Mouse (Mus musculus) heart, embryonic 16.5 days (tissue): ENCODE data around the gene Arhgap9. TPM values are rescaled to one million over a fixed set of nuclear protein-coding genes. Genes with fewer than 3 reads are reported as not detected.
"Not testable (repeated sequence)": the region's sequence is repeated elsewhere in the genome, so short reads cannot be mapped to it uniquely, and the experiment has no call there.

ENCODE experiments used
- ATAC-seq: fragments of 200-750 bp; cut with Nextera tagmentation; replicated peaks from 2 replicates; pipeline ENCODE4 v1.8.0; 2017; ENCODE audit warnings: moderate number of reproducible peaks; ENCODE audit not compliant: insufficient read depth, low FRiP score; ENCODE audit errors: extremely low read depth
- H3K27ac ChIP-seq: fragments of 300-500 bp; sonication (generic); 2 replicates; pipeline ENCODE4 v1.5.1; 2014; ENCODE audit warnings: mild to moderate bottlenecking, low read length, control low read depth, moderate library complexity
- H3K27me3 ChIP-seq: fragments of 300-500 bp; sonication (generic); 2 replicates; pipeline ENCODE4 v1.6.1; 2014; ENCODE audit warnings: low read length, mixed read lengths; ENCODE audit not compliant: control insufficient read depth, insufficient read depth
- H3K36me3 ChIP-seq: fragments of 300-500 bp; sonication (generic); 2 replicates; pipeline ENCODE4 v1.6.1; 2014; ENCODE audit not compliant: control insufficient read depth, insufficient read depth
- H3K4me1 ChIP-seq: fragments of 300-500 bp; sonication (generic); 2 replicates; pipeline ENCODE4 v1.6.1; 2014; ENCODE audit warnings: low read length, mixed read lengths; ENCODE audit not compliant: control insufficient read depth, insufficient read depth
- H3K4me2 ChIP-seq: fragments of 300-500 bp; sonication (generic); 2 replicates; pipeline ENCODE4 v1.6.1; 2014; ENCODE audit warnings: low read depth, mild to moderate bottlenecking, control low read depth, low read length
- H3K4me3 ChIP-seq: fragments of 300-500 bp; sonication (generic); 2 replicates; pipeline ENCODE4 v1.5.1; 2014; ENCODE audit warnings: mild to moderate bottlenecking, control low read depth, low read length
- H3K9ac ChIP-seq: fragments of 300-500 bp; sonication (generic); 2 replicates; pipeline ENCODE4 v1.6.1; 2014; ENCODE audit warnings: low read length, control low read depth
- H3K9me3 ChIP-seq: fragments of 300-500 bp; sonication (generic); replicated peaks from 2 replicates; pipeline ENCODE4 v1.6.1; 2016; ENCODE audit warnings: low read length; ENCODE audit not compliant: control insufficient read depth
- WGBS: fragments of 180-500 bp; shearing (Covaris S2); extraction: QIAGEN DNeasy Blood & Tissue Kit; methylation state at CpG from one replicate; pipeline ENCODE4 v1.1.7; 2014; 5-methylcytosine and 5-hydroxymethylcytosine counted together
- polyA plus RNA-seq: library from polyadenylated mRNA; unstranded; fragments of >200 nt; fragmentation: Nextera tagmentation; extraction: Ambion mirVana; gene quantifications from 2 replicates; pipeline ENCODE4 v1.2.1, GENCODE M21; 2015

The Arhgap9 gene
- polyA plus RNA-seq, 1 experiment from 2014 or later = 15.9 TPM

DNA sequence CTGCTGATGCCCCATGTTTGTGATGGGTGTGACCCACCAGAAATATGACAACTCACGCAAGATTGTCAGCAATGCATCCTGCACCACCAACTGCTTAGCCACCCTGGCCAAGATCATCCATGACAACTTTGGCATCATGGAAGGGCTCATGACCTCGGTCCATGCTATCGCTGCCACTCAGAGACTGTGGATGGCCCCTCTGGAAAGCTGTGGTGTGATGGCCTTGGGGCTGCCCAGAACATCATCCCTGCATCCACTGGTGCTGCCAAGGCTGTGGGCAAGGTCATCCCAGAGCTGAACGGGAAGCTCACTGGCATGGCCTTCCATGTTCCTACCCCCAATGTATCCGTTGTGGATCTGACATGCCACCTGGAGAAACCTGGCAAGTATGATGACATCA, 8.2 kb upstream of the Arhgap9 start:
- not testable (repeated sequence) for H3K27ac ChIP-seq, H3K9me3 ChIP-seq, H3K9ac ChIP-seq, H3K27me3 ChIP-seq, ATAC-seq, H3K4me2 ChIP-seq, H3K4me3 ChIP-seq, H3K36me3 ChIP-seq
- WGBS = 87% methylated on average over 5 of the region's 5 CpGs
- peaks cover 11% of the 10 kb centered on the region for H3K4me1 ChIP-seq

DNA sequence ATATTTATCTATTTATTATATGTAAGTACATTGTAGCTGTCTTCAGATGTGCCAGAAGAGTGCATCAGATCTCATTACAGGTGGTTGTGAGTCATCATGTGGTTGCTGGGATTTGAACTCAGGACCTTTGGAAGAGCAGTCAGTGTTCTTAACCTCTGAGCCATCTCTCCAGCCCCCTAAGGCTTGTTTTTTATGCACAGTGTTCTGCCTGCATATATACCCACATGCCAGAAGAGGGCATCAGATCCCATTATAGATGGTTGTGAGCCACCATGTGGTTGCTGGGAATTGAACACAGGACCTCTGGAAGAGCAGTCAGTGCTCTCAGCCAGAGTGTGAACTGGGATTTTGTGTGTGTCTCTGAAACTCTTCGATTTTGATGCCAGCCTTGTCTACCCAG, 6.8 kb upstream of the Arhgap9 start:
- WGBS = 73% methylated on average over 1 of the region's 1 CpGs
- H3K9ac ChIP-seq, H3K4me3 ChIP-seq, H3K27ac ChIP-seq, H3K36me3 ChIP-seq, ATAC-seq, H3K9me3 ChIP-seq, H3K27me3 ChIP-seq, H3K4me2 ChIP-seq: not testable (repeated sequence)
- peaks cover 11% of the 10 kb centered on the region for H3K4me1 ChIP-seq

DNA sequence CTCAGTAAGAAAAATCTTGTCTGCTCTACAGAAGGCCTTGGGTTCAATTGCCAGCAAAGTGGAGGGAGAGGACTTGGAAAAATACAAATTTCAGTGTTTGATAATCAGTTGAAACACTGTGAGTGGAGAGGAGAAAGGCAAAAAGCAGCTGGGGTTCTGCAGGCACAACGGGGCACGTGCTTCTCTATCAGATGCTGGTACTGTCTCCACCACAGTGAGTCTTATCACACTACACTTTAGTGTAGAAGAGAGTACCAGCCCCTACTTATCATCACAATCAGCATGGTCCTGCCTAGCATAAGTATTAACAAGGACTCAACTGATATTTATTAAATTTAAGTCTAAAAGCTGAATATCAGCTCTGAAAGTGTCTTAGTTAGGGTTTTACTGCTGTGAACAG, 4.5 kb upstream of the Arhgap9 start:
- H3K36me3 ChIP-seq = no peaks in the 10 kb centered on the region
- H3K4me3 ChIP-seq = no peak overlapping the region
- no peak overlapping the region for H3K4me2 ChIP-seq
- H3K27ac ChIP-seq = no peak overlapping the region
- H3K9ac ChIP-seq = no peak overlapping the region
- H3K27me3 ChIP-seq = no peaks in the 10 kb centered on the region
- H3K9me3 ChIP-seq = no peaks in the 10 kb centered on the region
- ATAC-seq = no peak
- peaks cover 3% of the 10 kb centered on the region; the same call in 1 of the 2 replicates for H3K4me1 ChIP-seq
- 75% methylated on average over 2 of the region's 2 CpGs for WGBS

DNA sequence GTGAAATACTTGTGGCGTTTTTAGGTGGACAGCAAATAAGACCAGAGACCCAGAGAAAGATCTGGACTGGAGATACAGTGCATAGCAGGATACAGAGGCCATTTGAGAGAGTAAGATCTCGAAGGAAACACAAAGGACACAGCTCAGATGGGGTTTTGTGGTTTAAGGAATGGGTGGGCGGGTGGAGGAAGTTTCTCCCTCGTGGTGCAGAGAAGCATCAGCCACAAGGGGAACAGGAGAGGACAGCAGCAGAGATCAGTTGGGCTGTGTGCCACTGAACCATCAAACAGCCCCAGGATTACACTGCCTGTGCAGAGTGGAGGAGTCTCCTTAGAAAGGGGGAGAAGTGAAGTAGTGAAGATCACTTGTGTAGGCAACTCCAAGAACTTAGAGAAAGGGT, 3.8 kb upstream of the Arhgap9 start:
- no peak for ATAC-seq
- Histone ChIP-seq H3K36me3 (no peaks in the 10 kb centered on the region), H3K4me3 (no peak overlapping the region), H3K4me1 (no peaks in the 10 kb centered on the region), H3K4me2 (no peak overlapping the region), H3K27ac (no peak overlapping the region), H3K9ac (no peak overlapping the region), H3K9me3 (no peaks in the 10 kb centered on the region), H3K27me3 (no peaks in the 10 kb centered on the region)
- WGBS = 34% methylated on average over 4 of the region's 4 CpGs

DNA sequence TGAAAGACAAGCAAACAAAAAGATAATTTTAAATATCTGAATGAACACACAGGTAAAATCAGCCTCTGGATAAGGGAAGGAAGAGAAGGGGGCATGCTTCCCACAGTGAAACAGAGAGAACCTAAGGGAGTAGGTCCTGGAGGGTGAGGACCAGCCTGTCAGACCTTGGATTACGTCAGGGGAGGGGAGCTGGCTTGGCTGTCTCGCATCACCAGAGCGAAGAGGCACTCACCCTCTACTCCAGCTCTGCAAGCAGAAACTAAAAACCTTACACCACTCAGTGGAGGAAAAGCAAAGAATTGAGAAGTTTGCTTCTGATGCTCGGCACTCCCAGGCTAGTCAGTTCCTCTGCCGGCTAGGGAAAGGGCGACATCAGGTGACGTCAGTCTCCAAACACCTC, 1.8 kb upstream of the Arhgap9 start:
- no peak for ATAC-seq
- Histone ChIP-seq H3K36me3 (no peaks in the 10 kb centered on the region), H3K4me2 (no peak overlapping the region), H3K27ac (no peak overlapping the region), H3K9ac (no peak overlapping the region), H3K4me3 (no peak overlapping the region), H3K9me3 (no peaks in the 10 kb centered on the region), H3K4me1 (no peaks in the 10 kb centered on the region), H3K27me3 (peaks cover 7% of the 10 kb centered on the region; the same call in 1 of the 2 replicates)
- 67% methylated on average over 7 of the region's 7 CpGs for WGBS

DNA sequence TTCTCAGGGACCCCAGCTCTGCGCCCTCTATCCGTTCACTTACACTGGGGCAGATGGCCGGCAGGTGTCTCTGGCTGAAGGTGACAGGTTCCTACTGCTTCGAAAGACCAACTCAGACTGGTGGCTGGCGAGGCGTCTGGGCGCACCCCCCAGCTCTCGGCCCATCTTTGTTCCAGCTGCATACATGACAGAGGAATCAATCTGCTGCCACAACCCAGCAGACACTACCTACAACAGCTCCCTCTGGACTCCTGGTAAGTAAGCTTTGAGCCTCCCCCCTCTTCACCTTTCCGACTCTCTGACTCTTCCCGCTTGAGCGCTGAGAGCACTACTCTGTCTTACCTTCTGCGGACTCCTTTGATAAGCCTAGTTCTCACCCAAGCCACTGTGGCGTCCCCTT, 414 bp downstream of the Arhgap9 start:
- no peak for ATAC-seq
- no peaks in the 10 kb centered on the region for H3K36me3 ChIP-seq
- no peak overlapping the region for H3K27ac ChIP-seq
- no peak overlapping the region for H3K9ac ChIP-seq
- H3K9me3 ChIP-seq = peaks cover 2% of the 10 kb centered on the region; the same call in 1 of the 2 replicates
- peaks cover 11% of the 10 kb centered on the region for H3K4me1 ChIP-seq
- H3K4me3 ChIP-seq = no peak overlapping the region
- 54% methylated on average over 13 of the region's 13 CpGs for WGBS
- peaks cover 23% of the 10 kb centered on the region for H3K27me3 ChIP-seq
- no peak overlapping the region for H3K4me2 ChIP-seq

DNA sequence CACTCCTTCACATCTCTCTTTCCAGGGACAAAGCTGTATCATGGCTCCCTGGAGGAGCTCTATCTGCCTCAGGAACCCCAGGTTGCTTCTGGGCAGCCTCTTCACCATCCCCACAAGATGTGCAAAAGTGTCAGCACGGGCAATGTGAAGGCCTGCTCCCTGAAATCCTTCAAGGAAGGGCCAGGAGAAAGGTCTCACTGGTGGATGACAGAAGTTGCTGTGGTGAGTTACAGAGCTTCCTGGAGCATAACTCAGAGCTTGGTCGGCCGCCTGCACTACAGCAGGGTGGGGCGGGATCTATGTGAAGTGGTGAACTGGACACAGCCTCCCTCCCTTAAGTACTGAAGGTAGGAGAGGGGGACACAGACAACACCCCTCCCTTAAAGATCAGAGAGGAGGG, 905 bp downstream of the Arhgap9 start:
- peaks cover 28% of the 10 kb centered on the region for H3K27me3 ChIP-seq
- no peak overlapping the region for H3K9ac ChIP-seq
- no peaks in the 10 kb centered on the region for H3K36me3 ChIP-seq
- peaks cover 11% of the 10 kb centered on the region for H3K4me1 ChIP-seq
- ATAC-seq = no peak
- no peak overlapping the region for H3K4me2 ChIP-seq
- H3K9me3 ChIP-seq = peaks cover 3% of the 10 kb centered on the region; the same call in 1 of the 2 replicates
- H3K27ac ChIP-seq = no peak overlapping the region
- 63% methylated on average over 4 of the region's 4 CpGs for WGBS
- no peak overlapping the region for H3K4me3 ChIP-seq

DNA sequence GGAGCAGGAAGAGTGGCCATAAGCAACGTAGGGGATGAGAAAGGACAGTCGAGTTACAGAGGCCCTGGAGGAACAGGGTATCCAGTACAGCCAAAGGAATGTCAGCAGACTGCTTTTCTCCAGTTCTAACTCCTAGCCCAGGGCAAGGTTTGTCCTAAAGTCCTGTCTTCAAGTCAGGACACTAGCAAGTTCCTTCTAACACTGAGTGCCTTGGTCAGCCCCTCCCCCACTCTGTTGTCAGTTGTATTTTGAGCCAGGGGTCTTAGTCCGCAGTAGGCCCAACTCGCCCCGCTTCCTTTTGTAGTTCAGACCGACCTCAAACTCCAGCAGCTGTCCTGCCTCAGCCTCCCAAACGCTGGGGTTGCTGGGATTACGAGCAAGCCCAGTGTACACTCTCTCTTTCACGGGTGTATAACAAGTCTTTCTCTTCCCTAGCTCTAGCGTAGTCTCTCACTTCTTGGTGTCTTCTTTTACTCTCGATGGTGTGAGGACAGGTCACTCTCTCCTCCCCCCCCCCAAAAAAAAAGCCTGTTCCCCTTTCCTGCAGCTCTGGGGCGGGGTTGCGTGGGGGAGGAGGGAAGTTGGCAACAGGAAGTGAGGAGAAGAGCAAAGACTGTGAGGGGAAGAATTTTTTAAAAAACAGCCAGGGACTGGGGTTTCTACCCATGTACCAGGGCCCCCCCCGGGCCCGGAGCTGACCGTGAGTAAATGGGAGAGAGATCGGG, 1.5 kb downstream of the Arhgap9 start:
- peak overlapping the region; percentile 19 for H3K4me3 ChIP-seq
- H3K9me3 ChIP-seq = peaks cover 3% of the 10 kb centered on the region; the same call in 1 of the 2 replicates
- ATAC-seq = no peak
- peak overlapping the region; percentile 19 for H3K4me2 ChIP-seq
- H3K9ac ChIP-seq = 0 out of 2 replicates have a peak overlapping the region, but pooled peaks have one; percentile 17
- WGBS = 65% methylated on average over 17 of the region's 17 CpGs
- peaks cover 11% of the 10 kb centered on the region for H3K4me1 ChIP-seq
- H3K27ac ChIP-seq = no peak overlapping the region
- peaks cover 30% of the 10 kb centered on the region for H3K27me3 ChIP-seq
- no peaks in the 10 kb centered on the region for H3K36me3 ChIP-seq

DNA sequence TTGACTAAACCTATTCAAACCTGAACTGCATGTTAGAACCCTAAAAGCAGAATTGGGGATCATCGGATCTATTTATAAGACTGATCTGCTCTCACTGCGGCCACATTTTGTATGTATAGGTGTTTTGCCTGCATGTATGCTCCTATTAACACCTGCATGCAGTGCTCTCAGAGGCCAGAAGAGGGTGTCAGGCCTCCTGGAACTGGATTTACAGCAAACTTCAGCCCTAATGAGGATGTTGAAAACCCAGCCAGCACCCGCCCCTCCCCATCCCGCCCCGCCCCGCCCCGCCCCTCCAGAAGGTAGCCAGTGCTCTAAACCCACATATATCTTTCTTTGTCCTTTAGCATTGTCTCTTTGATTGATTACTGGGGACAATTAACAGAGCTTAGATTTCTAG, 2.7 kb downstream of the Arhgap9 start:
- H3K4me1 ChIP-seq = peaks cover 11% of the 10 kb centered on the region
- ATAC-seq = 0 out of 2 replicates have a peak, but pooled peaks have one; percentile 8
- H3K9me3 ChIP-seq = peaks cover 3% of the 10 kb centered on the region; the same call in 1 of the 2 replicates
- no peak overlapping the region for H3K27ac ChIP-seq
- no peaks in the 10 kb centered on the region for H3K36me3 ChIP-seq
- no peak overlapping the region for H3K4me3 ChIP-seq
- no peak overlapping the region for H3K9ac ChIP-seq
- H3K27me3 ChIP-seq = peaks cover 34% of the 10 kb centered on the region
- WGBS = 12% methylated on average over 7 of the region's 7 CpGs
- H3K4me2 ChIP-seq = no peak overlapping the region
